Mouse (Mus musculus) kidney, embryonic 16.5 days (tissue): ENCODE measurements at regions not wholly inside any gene's neighbourhood (a gene's known extent, or its start where the extent isn't known, plus 50 kb on each side); places are given as distances from the start of the nearest gene placed in this dataset.
"Not testable (repeated sequence)": the region's sequence is repeated elsewhere in the genome, so short reads cannot be mapped to it uniquely, and the experiment has no call there.

Experiments used
- ATAC-seq: fragments of 200-750 bp; cut with Nextera tagmentation; 2 replicates; pipeline ENCODE4 v1.8.0; 2017; ENCODE audit warnings: moderate TSS enrichment; ENCODE audit not compliant: low FRiP score, low TSS enrichment
- H3K27ac ChIP-seq: fragments of 300-500 bp; sonication (generic); 2 replicates; pipeline ENCODE4 v1.5.1; 2014; ENCODE audit warnings: low read length
- H3K27me3 ChIP-seq: fragments of 300-500 bp; sonication (generic); 2 replicates; pipeline ENCODE4 v1.6.1; 2014; ENCODE audit warnings: low read length, control low read depth, mixed read lengths; ENCODE audit not compliant: insufficient read depth
- H3K36me3 ChIP-seq: fragments of 300-500 bp; sonication (generic); 2 replicates; pipeline ENCODE4 v1.6.1; 2014; ENCODE audit warnings: low read length, control low read depth, mixed read lengths; ENCODE audit not compliant: insufficient read depth
- H3K4me1 ChIP-seq: fragments of 300-500 bp; sonication (generic); 2 replicates; pipeline ENCODE4 v1.6.1; 2014; ENCODE audit warnings: low read length, control low read depth, mixed read lengths; ENCODE audit not compliant: insufficient read depth
- H3K4me2 ChIP-seq: fragments of 300-500 bp; sonication (generic); replicated peaks from 2 replicates; pipeline ENCODE4 v1.6.1; 2014; ENCODE audit warnings: low read depth, low read length
- H3K4me3 ChIP-seq: fragments of 300-500 bp; sonication (generic); 2 replicates; pipeline ENCODE4 v1.5.1; 2014; ENCODE audit warnings: mild to moderate bottlenecking, low read length
- H3K9ac ChIP-seq: fragments of 300-500 bp; sonication (generic); replicated peaks from 2 replicates; pipeline ENCODE4 v1.6.1; 2014; ENCODE audit warnings: low read length
- H3K9me3 ChIP-seq: fragments of 300-500 bp; sonication (generic); 2 replicates; pipeline ENCODE4 v1.6.1; 2016; ENCODE audit warnings: low read length, control low read depth
- WGBS: fragments of 180-500 bp; shearing (Covaris S2); extraction: QIAGEN DNeasy Blood & Tissue Kit; methylation state at CpG from one replicate; pipeline ENCODE4 v1.1.7; 2014; 5-methylcytosine and 5-hydroxymethylcytosine counted together

DNA sequence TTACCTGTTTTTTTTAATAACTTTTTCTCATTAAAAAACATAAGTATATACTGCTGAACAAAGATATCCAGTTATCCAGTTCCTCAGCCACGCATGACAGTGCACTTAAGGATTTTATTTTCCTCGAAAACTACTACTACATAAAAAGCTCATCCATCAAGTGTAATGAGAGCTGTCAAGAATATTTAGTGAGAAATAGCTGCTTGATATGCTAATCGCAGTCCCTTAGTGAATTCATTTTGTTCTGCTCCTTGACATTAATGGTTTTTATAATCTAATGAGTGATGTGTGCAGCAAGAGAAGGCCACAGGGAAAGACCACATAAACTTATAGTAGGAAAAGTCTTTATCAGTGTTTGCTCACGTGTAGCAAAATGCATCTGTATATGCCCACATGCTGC lies 754.0 kb upstream of the Slc39a10 start:
- Histone ChIP-seq H3K27ac (no peak overlapping the region), H3K9ac (no peak overlapping the region), H3K9me3 (no peaks in the 10 kb centered on the region), H3K36me3 (no peaks in the 10 kb centered on the region), H3K4me1 (no peaks in the 10 kb centered on the region), H3K4me2 (no peak overlapping the region), H3K27me3 (no peaks in the 10 kb centered on the region), H3K4me3 (no peak overlapping the region)
- ATAC-seq, result no peak
- 62% methylated on average over 4 of the region's 4 CpGs for WGBS

DNA sequence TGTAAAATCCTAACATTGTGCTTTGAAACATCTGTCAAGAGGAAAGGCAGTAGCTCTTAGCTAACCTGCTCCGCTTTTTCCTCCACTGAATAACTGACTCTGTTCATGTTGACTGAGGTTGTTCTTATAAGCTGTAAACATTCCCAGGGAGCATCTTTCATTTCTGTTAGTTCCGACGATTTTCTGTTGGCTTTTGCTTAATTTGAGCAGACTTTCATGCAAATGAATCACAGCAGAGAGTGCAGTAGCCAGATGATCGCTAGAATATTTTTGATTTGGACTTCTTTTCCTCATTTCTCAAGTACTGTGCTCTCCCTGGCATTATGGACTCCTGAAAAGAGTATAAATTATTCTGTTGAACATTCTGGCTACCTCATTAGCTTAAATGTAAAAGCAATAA lies 713.9 kb upstream of the Slc39a10 start:
- Histone ChIP-seq H3K27me3 (no peaks in the 10 kb centered on the region), H3K27ac (no peak overlapping the region), H3K9ac (no peak overlapping the region), H3K9me3 (no peaks in the 10 kb centered on the region), H3K36me3 (no peaks in the 10 kb centered on the region), H3K4me3 (no peak overlapping the region), H3K4me2 (no peak overlapping the region), H3K4me1 (no peaks in the 10 kb centered on the region)
- 79% methylated on average over 4 of the region's 4 CpGs for WGBS
- no peak for ATAC-seq

DNA sequence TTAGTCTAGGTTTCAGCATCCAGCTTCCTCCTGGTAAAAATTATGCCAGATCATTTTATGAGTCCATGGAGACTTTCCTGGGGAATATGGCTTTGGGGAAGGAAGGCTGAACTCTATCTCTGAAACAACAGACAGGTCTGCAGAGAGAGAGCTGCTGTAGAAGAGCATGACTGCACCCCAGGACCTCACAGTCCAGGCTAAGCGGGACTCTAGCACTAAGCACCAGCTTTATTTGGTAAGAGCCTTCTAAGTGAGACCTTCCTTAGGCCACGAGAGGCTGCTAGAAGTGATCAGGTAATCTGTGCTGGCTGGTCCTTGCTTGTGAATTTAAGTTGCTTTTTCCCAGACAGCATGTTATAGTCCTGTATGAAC lies 711.3 kb upstream of the Slc39a10 start:
- no peak overlapping the region for H3K9ac ChIP-seq
- no peak overlapping the region for H3K27ac ChIP-seq
- H3K4me1 ChIP-seq, result no peaks in the 10 kb centered on the region
- 73% methylated on average over 2 of the region's 2 CpGs for WGBS
- no peaks in the 10 kb centered on the region for H3K36me3 ChIP-seq
- H3K4me2 ChIP-seq, result no peak overlapping the region
- H3K27me3 ChIP-seq, result no peaks in the 10 kb centered on the region
- H3K4me3 ChIP-seq, result no peak overlapping the region
- no peaks in the 10 kb centered on the region for H3K9me3 ChIP-seq
- no peak for ATAC-seq

DNA sequence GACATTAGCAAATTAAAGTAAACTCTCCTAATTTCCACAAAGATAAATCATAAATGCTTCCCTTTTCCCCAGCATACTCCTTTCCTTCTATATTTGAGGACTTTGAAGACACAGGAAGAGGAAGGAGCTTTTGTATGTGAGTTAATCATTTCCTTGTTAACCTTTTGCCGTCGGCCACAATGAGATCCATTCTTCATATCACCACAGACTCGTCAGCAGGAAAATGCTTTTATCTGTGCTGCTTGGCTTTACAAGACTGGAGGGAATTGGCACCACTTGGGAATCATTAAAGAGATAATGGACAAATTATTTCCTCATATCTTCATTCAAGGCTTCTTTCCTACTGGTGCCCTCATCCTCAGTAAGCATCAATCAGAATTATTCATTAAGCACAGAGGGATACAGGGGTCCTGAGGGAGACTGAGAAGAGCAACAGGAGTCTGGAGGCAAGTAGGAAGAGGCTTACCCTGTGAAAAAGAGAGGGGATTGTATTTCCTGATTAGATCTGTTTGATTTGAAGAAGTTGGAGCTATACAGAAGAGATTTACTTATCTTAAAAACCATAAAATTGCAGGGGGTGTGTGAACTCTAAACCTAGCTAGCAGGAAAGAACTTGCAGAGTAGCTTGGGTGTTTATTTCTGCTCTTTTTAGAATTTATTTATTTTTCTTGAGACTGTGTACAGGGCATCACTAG lies 710.8 kb upstream of the Slc39a10 start:
- Histone ChIP-seq H3K4me3 (no peak overlapping the region), H3K4me2 (no peak overlapping the region), H3K36me3 (no peaks in the 10 kb centered on the region), H3K9me3 (no peaks in the 10 kb centered on the region), H3K4me1 (no peaks in the 10 kb centered on the region), H3K27ac (no peak overlapping the region), H3K9ac (no peak overlapping the region), H3K27me3 (no peaks in the 10 kb centered on the region)
- ATAC-seq, result no peak
- WGBS, result 43% methylated on average over 3 of the region's 3 CpGs

DNA sequence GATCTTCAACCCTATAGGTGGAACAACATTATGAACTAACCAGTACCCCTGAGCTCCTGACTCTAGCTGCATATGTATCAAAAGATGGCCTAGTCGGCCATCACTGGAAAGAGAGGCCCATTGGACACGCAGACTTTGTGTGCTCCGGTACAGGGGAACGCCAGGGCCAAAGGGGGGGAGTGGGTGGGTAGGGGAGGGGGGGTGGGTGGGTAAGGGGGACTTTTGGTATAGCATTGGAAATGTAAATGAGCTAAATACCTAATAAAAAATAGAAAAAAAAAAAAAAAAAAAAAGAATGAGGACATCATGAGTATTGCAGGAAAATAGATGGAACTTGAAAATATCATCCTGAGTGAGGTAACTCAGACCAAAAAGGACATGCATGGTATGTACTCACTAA lies 701.0 kb upstream of the Slc39a10 start:
- not testable (repeated sequence) for H3K4me3 ChIP-seq, H3K9ac ChIP-seq, ATAC-seq, H3K4me1 ChIP-seq, H3K27me3 ChIP-seq, H3K9me3 ChIP-seq, H3K27ac ChIP-seq, H3K4me2 ChIP-seq, H3K36me3 ChIP-seq
- 80% methylated on average over 1 of the region's 4 CpGs for WGBS

DNA sequence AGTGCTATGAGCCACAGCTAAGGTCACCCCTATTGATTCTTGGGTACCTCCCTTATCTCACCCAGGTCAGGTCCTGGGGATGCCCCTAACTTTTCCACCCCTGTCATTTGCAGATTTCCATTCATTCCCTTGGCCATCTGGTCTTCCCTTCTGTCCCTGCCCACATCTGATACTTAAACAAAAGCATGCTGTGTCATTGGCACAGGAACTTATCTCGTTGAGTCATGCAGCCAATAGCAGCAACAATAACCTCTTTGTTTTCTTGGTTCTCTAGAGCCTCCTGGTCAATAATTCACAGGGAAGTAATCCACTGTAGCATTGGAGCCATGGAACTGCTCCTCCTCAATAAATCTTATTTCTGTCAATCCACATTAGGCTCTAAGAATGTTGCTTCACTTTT lies 653.0 kb upstream of the Slc39a10 start:
- no peaks in the 10 kb centered on the region for H3K9me3 ChIP-seq
- no peak overlapping the region for H3K27ac ChIP-seq
- H3K36me3 ChIP-seq, result no peaks in the 10 kb centered on the region
- no peak overlapping the region for H3K4me2 ChIP-seq
- no peak overlapping the region for H3K4me3 ChIP-seq
- no peaks in the 10 kb centered on the region for H3K4me1 ChIP-seq
- no peak overlapping the region for H3K9ac ChIP-seq
- no peak for ATAC-seq
- no peaks in the 10 kb centered on the region for H3K27me3 ChIP-seq
- 43% methylated on average over 1 of the region's 1 CpGs for WGBS

DNA sequence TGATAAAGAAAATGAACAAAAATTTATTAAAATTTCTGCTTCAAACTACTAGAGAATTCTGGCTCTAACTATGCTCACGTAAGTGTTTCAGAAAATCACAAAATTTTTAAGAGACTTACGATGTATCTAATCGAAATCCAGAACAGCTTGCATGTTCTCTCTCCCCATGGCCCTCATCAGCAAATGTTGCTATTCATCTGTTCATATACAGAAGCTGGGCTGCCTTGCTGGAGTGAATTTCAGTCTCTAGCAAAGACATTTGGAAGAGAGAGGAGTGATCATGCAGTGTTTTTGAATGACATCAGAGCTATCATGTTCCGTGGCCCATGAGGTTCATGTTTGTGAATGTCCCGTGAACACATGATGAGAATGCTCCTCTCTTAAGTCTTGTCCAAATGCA lies 618.8 kb upstream of the Slc39a10 start:
- Histone ChIP-seq H3K9ac (no peak overlapping the region), H3K4me3 (no peak overlapping the region), H3K4me1 (no peaks in the 10 kb centered on the region), H3K36me3 (no peaks in the 10 kb centered on the region), H3K9me3 (no peaks in the 10 kb centered on the region), H3K27ac (no peak overlapping the region), H3K27me3 (no peaks in the 10 kb centered on the region), H3K4me2 (no peak overlapping the region)
- ATAC-seq, result no peak
- WGBS, result 79% methylated on average over 5 of the region's 5 CpGs

DNA sequence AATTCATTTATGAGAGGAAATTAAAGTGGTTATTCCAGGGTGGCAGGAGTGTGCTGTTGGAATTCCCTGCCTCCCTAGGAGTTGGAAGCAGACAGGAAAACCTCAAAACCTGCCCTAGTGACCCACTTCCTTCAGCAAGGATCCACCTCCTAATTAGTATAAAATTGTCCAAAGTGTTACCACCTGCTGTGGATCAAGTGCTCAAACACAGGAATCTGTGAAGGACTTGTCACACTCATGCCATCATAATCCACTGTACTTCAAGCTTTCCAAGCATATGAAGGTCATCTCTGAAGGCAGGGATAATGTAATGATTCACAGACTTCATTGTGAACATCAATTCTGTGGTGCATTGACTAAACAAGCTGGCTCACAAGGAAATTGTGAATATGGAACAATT lies 615.1 kb upstream of the Slc39a10 start:
- H3K27ac ChIP-seq, result no peak overlapping the region
- H3K36me3 ChIP-seq, result no peaks in the 10 kb centered on the region
- H3K4me2 ChIP-seq, result no peak overlapping the region
- H3K9me3 ChIP-seq, result no peaks in the 10 kb centered on the region
- no peaks in the 10 kb centered on the region for H3K4me1 ChIP-seq
- no peaks in the 10 kb centered on the region for H3K27me3 ChIP-seq
- no peak for ATAC-seq
- no peak overlapping the region for H3K4me3 ChIP-seq
- H3K9ac ChIP-seq, result no peak overlapping the region

DNA sequence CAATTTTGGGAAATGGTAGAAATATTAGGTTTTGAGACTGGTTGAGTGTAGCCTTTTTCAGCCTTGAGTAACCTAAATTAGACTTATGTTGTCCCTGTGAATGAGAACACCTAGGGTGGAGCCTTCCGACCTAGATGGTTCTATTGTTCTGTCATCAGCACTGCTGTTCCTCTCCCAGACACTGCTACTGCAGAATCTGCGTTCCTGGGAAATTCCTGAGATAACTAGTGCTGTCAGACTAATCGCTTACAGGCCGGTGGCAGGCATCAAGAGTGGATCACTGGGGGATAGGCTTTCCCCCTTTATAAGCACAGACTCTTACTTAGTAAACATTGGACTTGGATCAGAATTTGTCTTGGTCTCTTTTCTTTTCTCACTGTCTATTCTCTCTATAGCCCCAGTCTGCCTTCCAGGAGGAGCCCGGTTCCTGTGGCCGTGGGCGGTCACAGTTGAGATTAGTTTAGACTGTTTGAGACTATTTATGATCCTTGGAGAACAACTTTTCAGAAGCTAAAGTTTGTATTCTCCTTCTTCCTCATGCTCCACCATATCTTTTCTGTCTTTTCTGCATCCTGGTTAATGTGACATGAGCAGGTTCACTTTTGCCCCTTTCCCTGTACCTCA lies 596.0 kb upstream of the Slc39a10 start:
- H3K4me2 ChIP-seq, result no peak overlapping the region
- no peaks in the 10 kb centered on the region for H3K9me3 ChIP-seq
- no peak overlapping the region for H3K4me3 ChIP-seq
- no peaks in the 10 kb centered on the region for H3K27me3 ChIP-seq
- no peaks in the 10 kb centered on the region for H3K4me1 ChIP-seq
- WGBS, result 80% methylated on average over 7 of the region's 7 CpGs
- no peak overlapping the region for H3K27ac ChIP-seq
- no peaks in the 10 kb centered on the region for H3K36me3 ChIP-seq
- H3K9ac ChIP-seq, result no peak overlapping the region
- ATAC-seq, result no peak

DNA sequence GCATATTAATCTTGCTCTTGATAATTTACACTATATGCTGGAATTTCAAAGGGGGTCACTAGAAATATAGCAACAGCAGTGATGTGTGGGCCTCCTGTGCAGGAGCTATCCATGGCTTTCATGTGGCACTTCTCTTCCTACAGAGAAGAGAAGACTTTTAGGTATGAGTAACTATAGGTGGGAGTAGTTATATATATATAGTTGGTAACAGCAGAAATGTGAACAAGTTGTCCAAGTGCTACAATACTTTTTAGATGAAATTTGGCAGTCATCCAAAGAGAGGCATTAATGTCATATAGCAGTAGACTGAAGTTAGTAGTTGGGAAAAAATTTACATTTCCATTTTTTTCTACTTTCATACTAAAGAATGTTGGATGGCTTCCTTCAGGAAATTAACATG lies 593.4 kb upstream of the Slc39a10 start:
- Histone ChIP-seq H3K4me1 (no peaks in the 10 kb centered on the region), H3K4me2 (no peak overlapping the region), H3K27me3 (no peaks in the 10 kb centered on the region), H3K36me3 (no peaks in the 10 kb centered on the region), H3K27ac (no peak overlapping the region), H3K9me3 (no peaks in the 10 kb centered on the region), H3K9ac (no peak overlapping the region), H3K4me3 (no peak overlapping the region)
- no peak for ATAC-seq
